Mouse (Mus musculus) thymus, postnatal 4 days (tissue): ENCODE data around the gene Lrrc36.
A peak's percentile ranks its signal among the peaks of the same experiment; 100 is the strongest.

Source experiments
- DNase-seq: peaks from one replicate; pipeline ENCODE4 v3.0.0; 2021

The Lrrc36 gene

DNA sequence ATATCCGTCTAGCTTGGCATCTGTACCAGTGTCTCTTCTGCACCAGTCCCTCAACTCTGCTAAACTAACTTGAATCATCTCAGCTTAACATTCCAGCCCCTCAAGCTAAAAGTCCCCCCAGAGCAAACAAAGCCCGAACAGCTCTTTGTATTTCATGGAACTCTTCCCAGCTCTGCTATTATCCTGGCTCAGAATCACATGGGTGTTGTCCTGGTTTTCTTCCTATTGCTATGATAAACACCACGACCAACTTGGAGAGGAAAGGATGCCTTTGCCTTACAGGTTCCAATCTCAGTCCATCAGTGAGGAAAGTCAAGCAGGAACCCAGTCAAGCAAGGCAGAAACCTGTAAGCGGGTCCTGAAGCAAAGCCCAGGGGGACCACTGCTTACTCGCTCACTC, 20.1 kb downstream of the Lrrc36 start:
- no peak for DNase-seq

DNA sequence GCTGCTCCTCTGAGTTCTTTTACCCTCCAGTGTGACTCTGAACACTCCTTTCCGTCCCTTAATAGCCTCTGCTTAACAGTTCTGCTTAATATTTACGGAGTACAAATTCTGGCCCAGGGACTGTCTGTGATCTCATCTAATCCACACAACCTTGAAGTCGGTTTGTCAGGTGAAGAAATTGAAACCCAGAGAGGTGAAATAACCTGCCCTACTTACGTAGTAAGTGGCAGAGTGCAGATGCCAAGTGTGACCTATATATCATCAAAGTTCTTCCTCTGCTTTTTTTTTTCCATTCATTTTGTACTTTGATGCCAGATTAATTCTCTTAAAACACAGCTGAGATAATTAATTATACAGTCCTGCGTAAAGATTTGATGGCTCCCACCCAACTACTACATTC, 20.8 kb downstream of the Lrrc36 start:
- no peak for DNase-seq

DNA sequence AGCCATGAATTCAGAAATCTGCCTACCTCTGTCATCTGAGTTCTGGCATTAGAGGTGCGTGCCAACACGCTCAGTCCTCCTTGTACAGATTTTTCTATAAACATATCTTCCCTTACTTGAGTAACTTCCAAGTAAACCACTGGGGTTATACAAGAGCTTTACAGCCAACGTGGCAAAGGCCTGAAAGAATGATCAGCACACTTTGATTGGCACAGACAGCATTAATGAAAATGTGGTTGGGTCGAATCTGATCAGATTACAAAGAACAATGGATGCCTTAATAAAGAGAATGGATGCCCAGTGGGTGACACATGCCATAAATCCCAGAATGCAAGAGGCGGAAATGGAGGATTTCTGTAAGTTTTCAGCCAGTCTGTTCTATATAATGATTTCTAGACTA, 22.8 kb downstream of the Lrrc36 start:
- DNase-seq = no peak

DNA sequence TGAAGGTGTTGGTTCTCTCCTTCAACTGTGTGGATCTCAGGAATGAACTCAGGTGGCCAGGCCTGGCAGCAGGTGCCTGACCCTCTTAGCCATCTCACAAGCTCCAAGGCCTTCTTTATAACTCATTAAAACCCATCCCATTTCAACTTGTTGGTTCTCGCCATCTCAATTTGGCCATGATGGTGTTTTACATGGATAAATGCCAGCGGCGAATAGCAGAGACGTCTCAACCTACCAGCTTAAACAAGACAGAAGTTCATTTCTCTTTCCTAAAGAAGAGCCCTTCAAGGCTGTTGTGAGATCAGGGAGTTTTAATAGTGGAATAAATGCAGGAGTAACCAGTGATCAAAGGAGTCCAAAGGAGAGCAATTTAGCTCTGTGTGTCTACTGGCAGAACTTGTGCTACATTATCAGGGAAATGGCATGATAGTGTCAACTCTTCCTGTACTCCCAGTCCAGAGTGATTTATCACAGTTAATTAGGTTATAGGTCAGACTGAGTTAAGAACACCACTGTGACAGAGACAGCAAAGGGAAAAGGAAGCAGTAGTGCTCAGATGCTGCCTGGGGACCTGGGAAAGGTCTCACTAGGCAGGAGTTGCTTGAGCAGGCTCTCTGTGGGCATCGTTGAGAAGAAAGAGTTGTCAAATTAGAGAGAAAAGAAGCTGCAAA, 23.8 kb downstream of the Lrrc36 start:
- no peak for DNase-seq

DNA sequence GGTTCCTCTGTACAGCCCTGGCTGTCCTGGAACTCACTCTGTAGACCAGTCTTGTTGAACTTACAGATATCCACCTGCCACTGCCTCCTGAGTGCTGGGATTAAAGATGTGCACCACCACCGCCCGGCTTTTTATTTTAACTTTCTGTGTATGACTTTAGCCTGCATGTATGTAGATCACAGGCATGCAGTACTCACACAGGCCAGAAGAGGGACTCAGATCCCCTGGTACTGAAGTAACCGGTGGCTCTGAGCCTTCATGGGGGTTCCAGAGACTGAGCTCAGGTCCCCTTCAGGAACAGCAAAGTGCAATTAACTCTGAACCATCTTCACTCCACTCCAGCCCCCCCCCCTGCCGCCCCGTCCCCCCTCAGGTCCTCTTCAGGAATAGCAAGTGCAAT, 25.5 kb downstream of the Lrrc36 start:
- DNase-seq = peak; percentile 83

DNA sequence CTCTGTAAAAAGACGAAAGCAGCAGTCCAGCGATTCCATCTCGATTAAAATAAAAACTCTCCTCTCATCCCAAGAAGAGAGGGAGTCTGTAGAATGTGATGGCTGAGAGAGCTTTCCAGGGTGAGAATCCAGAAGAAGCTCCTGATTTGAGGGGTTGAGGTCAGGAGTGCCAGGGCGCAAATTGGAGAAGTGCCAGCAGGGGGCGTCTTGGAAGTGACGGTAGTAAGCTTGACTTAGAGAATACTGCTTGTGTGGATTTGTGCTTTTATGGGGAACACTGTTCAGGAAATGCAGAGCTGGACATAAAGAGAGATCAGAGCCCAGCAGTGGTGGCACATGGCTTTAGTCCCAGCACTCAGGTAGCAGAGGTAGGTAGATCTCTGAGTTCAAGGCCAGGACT, 28.1 kb downstream of the Lrrc36 start:
- DNase-seq = peak; percentile 84

DNA sequence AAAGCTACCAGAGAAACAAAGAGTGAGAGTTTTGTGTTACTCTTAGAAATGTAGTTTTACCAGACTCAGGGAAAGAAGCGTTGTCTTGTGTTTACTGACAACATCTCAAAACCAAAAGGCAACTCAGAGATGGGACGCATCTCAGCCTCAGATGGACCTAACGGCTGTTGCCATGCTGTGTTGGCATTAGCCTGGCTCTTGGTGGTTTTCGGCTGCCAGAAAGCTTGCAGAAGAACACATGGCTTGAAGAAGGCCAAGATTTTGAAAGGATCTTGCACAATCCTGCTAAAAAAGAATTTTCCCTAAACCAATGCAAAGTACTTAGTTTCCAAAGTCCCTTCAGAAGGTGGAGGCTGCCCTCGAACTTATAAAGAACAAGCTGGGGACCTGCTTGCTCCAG, 29.3 kb downstream of the Lrrc36 start:
- DNase-seq = no peak

DNA sequence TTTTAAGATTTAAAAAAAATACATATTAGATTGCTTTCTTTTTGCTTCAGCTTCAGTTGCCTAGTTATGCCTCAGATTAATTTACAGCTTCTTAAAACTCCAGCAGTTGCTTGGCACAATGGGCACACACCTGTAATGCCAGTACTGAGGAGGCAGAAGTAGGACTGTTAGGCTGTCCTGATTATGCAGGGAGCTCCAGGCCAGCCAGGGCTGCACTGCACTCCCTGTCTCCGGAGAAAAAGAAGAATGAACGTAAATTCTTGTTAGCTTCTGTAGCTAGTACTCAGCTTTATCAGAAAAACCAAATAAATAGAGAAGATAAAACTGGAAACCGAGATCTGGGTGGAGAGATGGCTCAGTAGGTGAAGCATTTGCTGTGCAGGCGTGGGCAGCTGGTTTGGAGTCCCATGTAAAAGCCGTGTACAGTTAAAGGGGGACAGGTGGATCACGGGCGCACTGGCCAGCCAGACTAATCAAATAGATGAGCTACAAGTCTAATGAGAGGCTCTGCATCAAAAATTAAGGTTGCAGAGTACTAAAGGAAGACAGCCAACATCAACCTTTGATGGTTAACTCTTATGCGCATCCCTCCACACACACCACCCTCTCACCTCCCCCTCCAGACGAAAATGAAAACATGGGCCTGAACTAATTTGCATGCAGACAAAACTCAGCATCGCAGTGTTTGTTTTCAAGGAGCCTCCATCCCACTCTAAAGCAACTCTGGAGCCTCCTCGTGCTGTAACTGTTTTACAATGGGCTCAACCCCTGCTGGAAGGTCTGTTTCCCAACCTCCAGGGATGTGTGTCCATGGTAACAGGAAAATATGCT, 32.1 kb downstream of the Lrrc36 start:
- DNase-seq = no peak

DNA sequence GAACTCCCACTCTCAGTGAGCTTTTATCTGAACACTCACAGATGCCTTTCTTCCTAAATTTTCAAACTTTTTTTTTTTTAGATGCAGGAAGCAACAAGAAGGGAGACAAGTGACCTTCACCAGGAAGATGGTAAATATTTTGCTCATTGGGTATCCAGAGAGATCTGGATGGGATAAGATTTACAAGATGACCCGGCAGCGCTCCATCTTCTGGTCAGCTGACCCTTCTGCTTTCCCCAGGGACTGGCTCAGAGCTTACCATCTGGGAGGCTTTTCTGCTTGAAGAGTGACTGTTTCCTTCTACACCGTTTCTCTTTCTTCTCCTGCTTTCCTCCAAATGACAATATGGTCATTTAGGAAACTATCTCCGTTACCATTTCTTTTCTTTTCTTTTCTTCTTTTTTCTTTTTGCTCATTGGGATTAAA, 32.8 kb downstream of the Lrrc36 start:
- DNase-seq = no peak

DNA sequence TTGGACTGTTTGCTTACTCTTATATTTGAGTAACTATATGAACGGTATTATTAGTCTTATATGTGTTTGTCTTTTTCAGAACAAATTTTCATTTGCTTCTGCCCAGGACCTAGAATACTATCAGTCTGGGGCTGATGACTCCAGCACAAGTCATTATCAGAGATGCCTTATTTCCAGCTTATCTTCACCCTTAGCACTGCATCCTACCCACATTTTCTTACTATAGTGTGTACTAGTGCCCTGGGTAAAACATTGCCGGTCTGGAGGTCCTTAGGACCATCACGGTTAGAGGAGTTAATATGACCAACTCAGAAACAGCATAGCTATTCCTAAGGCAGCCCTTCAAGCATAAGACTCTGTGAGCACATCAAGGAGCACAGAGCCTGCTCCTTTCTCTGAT, 34.8 kb downstream of the Lrrc36 start:
- no peak for DNase-seq

DNA sequence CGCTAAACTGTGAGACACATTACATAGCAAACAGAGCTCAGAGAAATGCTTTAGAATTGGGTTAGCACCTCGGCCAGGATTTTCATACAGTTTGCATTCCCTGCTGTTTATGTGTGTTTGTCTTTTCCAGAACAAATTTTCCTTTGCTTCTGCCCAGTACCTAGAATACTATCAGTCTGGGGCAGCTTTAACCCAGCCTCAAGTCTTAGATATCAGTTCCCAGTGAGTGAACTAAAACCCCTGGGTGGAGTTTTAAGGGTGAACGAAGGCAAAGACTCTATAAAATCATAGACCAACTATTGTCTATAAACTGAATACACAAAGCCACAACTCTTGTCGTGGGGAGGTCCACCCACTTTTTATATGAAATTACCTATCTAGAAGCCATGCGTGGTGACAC, 35.2 kb downstream of the Lrrc36 start:
- DNase-seq = no peak

DNA sequence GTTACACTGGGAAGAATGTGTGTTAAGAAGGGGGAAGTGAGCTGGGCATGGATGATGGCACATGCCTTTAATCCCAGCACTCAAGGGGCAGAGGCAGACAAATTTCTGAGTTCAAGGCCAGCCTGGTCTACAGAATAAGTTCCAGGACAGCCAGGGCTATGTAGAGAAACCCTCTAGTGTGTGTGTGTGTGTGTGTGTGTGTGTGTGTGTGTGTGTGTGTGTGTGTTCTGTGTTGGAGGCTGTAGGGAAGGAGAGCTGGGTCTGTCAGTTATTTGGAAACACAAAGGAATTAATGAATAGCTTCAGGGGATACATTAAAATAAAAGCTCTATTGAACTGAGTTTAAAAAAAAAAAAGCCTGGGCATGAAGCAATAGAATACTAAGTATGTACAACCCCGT, 37.6 kb downstream of the Lrrc36 start:
- DNase-seq = no peak

DNA sequence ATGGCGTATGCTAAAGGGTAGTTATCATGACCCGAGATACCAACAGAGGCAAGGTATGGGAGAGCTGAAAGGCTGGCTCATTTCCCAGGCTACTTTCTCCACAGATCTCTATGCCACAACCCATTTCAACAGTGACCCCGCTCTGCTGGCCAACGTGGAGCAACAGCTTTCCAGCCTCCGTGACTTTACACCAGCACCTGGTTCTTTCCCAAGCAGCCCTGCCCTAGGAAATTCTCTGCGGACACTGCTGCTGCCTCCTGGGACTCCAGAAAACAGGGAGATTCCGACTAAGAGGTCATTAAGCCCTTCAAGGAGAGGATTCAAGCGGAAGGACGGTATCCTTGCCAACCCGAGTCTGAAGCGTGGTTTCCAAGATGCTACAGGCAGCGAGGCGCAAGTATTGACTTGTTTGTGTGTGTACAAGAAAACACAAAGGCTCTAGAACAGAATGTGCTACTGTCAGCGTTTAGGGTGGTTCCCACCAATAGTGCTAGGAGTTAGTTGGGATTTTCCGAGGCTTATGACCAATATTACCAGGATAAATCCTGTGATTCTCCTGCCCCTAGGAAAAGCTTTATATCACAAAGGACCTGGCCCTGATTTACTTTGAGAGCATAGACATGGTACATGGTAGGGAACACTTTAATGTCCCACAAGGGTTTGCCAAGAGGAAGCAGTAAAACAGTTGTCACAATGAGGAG, 38.7 kb downstream of the Lrrc36 start:
- DNase-seq = no peak

DNA sequence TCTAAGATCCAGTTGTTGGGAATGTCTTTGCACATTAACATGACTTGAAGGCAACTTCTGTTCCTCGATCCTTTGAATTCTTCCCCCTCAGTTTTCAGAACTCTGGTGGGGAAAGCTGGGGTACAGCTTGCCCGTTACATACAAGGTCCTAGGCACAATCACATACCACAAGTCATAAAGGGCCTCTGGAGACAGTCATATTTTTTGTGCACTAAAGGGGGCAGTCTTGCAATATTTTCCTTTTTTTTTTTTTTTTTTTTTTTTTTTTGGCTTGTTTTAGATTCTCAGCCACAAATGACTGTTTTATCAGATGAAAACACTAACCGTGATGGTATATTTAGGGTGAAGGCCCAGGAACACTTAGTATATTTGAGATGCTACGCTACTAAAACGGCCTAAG, 39.9 kb downstream of the Lrrc36 start:
- DNase-seq = no peak

DNA sequence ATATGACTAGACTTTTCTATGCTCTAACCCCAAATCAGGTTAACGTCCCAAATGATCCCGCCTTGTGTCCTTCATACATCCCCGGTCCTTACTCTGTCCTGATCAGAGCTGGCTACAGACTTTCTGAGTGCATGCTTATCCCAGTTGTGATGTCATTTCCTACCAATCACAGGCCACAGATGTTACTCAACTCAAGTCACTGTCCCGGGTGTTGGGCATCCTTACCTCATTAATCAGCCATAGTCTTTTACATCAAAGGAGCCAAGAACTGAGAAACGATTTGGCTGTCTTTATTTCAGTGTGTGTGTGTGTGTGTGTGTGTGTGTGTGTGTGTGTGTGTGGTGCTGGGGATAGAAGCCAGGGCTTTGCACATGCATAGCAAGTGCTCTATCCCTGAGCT, 40.7 kb downstream of the Lrrc36 start:
- DNase-seq = no peak

DNA sequence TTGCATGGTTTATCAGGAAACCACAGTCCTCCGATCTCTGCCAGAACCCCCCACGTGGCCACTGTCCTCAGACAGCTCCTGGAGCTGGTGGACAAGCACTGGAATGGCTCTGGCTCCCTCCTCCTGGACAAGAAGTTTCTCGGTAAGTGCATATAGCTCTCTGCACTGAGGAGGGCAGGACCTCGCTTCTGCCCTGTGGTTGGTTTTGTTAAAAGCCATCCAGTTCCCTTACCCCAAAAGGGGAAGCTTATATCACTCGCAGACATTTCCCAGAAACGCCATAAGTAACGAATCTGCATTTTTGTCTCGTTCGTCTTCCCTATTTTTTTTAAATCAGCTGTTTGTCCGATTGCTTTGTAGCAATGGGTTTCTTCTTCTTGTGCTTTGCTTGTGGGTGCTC, 41.8 kb downstream of the Lrrc36 start:
- DNase-seq = no peak

DNA sequence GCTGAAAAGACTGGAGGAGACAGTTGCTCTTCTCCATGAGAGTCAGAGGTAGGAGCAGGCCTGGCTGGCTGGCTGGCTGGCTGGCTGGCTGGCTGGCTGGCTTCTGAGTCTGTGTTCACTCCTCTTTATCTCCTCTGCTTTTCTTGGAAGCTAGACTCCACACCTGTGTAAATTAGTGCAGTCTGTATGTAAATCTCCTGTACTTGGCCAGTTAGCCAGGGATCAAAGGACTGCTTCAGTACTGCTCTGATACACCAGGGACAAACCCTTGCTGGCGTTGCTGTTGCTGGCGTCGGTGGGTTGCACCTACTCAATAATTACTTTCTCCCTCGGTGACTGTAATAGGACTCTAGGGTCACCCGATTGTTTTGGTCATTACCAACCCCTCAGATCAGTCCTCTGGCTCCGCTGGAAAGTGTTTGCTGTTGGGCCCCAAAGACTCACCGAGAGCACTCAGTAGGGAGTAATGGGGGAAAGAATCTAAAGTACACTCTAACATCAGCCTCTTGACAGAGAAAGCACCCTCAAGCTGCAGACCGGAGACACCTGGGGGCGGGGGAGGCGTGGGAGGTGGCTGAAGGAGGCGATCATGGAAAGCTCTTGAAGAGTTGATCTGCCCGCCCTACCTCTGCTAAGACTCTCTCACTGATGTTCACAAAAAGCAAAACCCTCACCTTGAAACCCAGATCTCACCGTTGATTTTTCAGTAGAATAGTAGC, 47.9 kb downstream of the Lrrc36 start:
- no peak for DNase-seq

DNA sequence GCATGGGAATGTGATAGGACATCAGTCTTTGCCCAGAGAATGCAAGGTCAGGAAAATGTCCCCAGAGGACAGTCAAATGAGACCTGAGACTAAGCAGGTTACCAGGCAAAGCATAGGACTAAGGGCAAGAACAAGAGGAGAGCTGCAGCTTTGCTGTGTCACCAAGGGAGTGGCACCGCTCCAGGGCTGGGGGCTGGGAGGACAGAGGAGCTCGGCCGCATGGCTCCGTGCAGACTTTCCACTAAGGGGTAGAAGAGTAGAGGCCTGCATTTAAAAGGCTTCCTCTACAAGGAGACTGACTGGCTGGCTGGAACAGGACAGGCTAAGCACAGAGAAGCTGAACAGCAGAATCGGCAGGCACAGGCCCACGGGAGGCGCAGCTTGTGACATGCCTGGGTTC, 51.2 kb downstream of the Lrrc36 start:
- DNase-seq = no peak

DNA sequence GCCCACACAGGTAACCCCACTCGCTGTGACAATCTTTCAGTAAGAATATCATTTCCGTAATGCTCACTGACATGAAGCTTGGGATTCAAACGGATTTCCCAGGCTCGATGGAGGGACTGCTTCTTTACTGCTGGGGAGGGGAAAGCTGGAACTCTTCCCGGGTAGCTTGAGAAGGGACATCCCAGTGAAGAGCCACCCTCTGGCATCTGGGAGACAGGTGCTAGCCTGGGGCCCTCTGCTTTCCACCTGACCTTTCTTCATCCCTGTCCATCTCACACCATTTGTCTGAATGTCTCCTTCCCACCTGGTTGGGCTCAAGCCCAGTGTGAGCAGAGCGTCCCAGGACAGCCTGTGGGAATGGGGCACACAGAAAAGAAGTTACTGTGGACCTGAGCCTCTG, 52.9 kb downstream of the Lrrc36 start:
- DNase-seq = no peak

DNA sequence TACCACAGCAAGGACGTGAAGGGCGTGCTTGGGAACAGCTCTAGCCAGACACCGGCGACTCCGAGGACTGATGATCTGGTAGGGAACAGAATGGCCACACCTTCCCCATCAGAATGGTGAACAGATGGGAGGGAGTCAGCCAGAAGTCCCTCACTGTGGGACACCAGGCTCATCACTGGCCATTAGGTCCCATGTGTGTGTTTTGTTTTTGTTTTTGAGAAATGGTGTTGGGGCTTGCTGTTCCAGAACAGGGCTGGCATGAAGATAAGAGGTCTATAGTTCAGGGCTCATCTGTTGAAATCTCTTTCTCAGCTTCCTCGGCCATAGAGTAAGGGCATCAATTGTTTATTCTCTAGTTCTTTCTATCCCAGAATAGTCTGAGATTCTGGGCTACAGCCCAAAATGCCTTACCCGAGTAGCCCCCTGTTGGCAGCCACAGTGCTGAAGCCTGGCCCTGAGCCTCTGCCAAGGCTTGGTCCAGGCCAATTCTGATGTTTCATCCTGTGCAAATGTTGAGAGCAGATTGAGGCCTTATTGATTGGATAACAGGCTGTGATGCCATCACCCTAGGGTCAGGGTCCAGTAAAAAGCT, 53.4 kb downstream of the Lrrc36 start:
- DNase-seq = no peak

DNA sequence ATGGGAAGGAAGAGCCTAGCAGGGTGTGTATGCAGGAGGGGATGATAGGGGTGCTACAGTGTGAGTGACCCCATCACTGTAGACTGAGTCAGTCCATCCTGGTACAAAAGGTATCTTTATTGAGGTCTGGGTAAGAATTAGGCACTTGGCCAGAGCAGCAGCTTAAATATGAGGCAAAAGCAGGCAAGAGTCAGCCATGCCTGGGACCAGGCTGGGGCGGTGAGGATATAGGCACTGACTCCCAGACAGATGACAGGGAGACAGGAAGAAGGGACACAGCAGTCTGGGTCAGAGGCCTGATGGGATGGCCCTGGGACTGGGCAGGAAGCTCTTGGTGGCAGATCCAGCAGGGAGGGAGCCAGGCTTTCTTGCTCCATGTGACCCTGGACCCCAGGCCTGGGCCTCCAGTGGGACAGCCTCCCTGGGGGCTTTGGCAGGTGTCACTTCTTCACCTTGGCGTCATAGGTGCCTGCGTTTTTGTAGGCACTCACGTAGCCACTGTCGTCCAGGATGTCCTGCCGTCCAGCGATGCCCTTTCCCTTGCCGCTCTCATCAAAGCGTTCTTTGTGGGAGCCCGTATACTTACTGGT, 54.1 kb downstream of the Lrrc36 start:
- DNase-seq = no peak

DNA sequence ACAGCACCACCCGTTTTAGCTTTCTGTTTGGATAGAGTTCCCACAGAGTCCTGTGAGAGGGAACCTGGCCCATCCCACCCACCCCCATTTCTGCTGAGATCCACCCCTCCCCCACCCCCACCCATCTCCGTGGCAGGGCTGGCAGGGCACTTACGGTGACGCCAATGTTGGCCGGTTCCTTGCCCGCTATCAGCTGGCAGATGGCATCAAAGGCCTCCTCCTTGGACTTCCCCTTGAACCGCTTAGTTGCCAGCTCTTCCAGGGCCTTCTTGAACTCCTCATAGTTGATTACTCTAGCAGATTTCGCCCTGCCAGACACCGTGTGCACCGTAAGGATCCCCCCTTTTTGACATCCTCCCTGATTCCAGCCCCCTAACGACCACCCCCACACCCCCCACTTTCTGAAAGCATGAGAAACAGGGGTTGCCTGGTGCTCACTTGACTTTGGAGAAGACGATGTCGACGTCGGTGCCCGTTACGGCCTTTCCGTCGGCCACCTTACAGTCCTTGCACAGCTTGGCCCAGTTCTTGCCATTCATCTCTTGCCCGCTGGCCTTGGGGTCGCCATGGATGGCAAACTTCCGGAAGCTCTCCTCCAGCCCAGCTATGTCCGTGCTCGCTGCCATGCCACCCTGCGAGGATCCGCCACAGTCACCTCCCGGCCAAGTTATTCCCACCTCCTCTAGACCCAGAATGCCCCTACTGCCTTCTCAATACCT, 54.8 kb downstream of the Lrrc36 start:
- no peak for DNase-seq
